Mouse (Mus musculus) frontal cortex, postnatal 10 days (tissue): ENCODE measurements around the gene Clcn6.

Experiments
- DNase-seq, 2 experiments: peaks; one replicate each; pipeline ENCODE4 v3.0.0; 2022; ENCODE audit warnings: low spot score in 2 of 2, mixed read lengths in 1 of 2

Clcn6 gene

GRCm38 (mm10) chr4:148040029-148040830, 1.6 kb upstream of the Clcn6 start:
- no peak for DNase-seq

- DNase-seq = no peak
Observed at GRCm38 (mm10) chr4:148039254-148040028, 820 bp upstream of the Clcn6 start.

- no peak for DNase-seq
Observed at GRCm38 (mm10) chr4:148038079-148038599, 482 bp downstream of the Clcn6 start.

- DNase-seq = no peak
Observed at GRCm38 (mm10) chr4:148035440-148035839, 3.2 kb downstream of the Clcn6 start.

GRCm38 (mm10) chr4:148033858-148034410, 4.7 kb downstream of the Clcn6 start:
- DNase-seq = no peak

GRCm38 (mm10) chr4:148030506-148030905, 8.1 kb downstream of the Clcn6 start:
- no peak for DNase-seq

- DNase-seq = no peak
Observed at GRCm38 (mm10) chr4:148029297-148029696, 9.3 kb downstream of the Clcn6 start.

GRCm38 (mm10) chr4:148024003-148024402, 14.6 kb downstream of the Clcn6 start:
- no peak for DNase-seq

GRCm38 (mm10) chr4:148018410-148018809, 20.2 kb downstream of the Clcn6 start:
- DNase-seq = no peak

GRCm38 (mm10) chr4:148016981-148017380, 21.6 kb downstream of the Clcn6 start:
- no peak for DNase-seq

GRCm38 (mm10) chr4:148015418-148015817, 23.2 kb downstream of the Clcn6 start:
- DNase-seq = no peak

GRCm38 (mm10) chr4:148012216-148012615, 26.4 kb downstream of the Clcn6 start:
- no peak for DNase-seq

- DNase-seq = no peak
Observed at GRCm38 (mm10) chr4:148011332-148011731, 27.3 kb downstream of the Clcn6 start.

GRCm38 (mm10) chr4:148009641-148010040, 29.0 kb downstream of the Clcn6 start:
- no peak for DNase-seq

GRCm38 (mm10) chr4:148008412-148008811, 30.2 kb downstream of the Clcn6 start:
- peak in 1 of 2 experiments; percentile 55 for DNase-seq

- no peak for DNase-seq
Observed at GRCm38 (mm10) chr4:148004361-148004760, 34.3 kb downstream of the Clcn6 start.

- DNase-seq = no peak
Observed at GRCm38 (mm10) chr4:148001866-148002265, 36.8 kb downstream of the Clcn6 start.

- no peak for DNase-seq
Observed at GRCm38 (mm10) chr4:148001013-148001789, 37.4 kb downstream of the Clcn6 start.

- peak in 1 of 2 experiments; percentile 47 for DNase-seq
Observed at GRCm38 (mm10) chr4:148000202-148000772, 38.3 kb downstream of the Clcn6 start, which contains the start of gene Nppa. TSS of gene Nppa (plus strand) at chr4:148000722.

GRCm38 (mm10) chr4:147995311-147995710, 43.3 kb downstream of the Clcn6 start:
- DNase-seq = no peak

GRCm38 (mm10) chr4:147993571-147994095, 45.0 kb downstream of the Clcn6 start:
- no peak for DNase-seq
